16 mouse cellular contexts compared by ENCODE assay signal in genomic region chr4:82234443-82234842, GRCm38 (mm10).
A peak's percentile ranks its signal among the peaks of the same experiment; 100 is the strongest.
DNase-seq lines count a peak whose midpoint lies in the region; ATAC-seq and TF ChIP-seq lines count a peak whose summit lies in the region.
"Had no signal": no experiment of that assay in that cellular context is flagged by ENCODE, and none has a peak within 500 bp of the region (broad histone marks: within the 10 kb centered on the region; RNA-seq: fewer than 3 reads in every experiment).

No protein-coding gene starts in this region.

- H3K4me1 ChIP-seq in hindbrain, postnatal 0 days (ENCODE audit: insufficient read depth, low read length), result no peaks in the 10 kb centered on the region
- H3K4me1 ChIP-seq: limb, embryonic 13.5 days; midbrain, embryonic 12.5 days had no signal

- 88% methylated on average over 5 of the region's 5 CpGs for WGBS in hindbrain, postnatal 0 days

- H3K27ac ChIP-seq in hindbrain, postnatal 0 days, result no peak overlapping the region
- H3K27ac ChIP-seq: limb, embryonic 13.5 days; midbrain, embryonic 12.5 days had no signal

- H3K4me3 ChIP-seq in hindbrain, postnatal 0 days (ENCODE audit: low read length), result no peak overlapping the region
- H3K4me3 ChIP-seq: limb, embryonic 13.5 days; midbrain, embryonic 12.5 days had no signal

- TF ChIP-seq CTCF in hindbrain, postnatal 0 days (IDR thresholded peaks at IDR 0.05; ENCODE audit: low read depth), result no peak

- no peaks in the 10 kb centered on the region for H3K36me3 ChIP-seq in hindbrain, postnatal 0 days (ENCODE audit: insufficient read depth, low read length)
- H3K36me3 ChIP-seq: limb, embryonic 13.5 days; midbrain, embryonic 12.5 days had no signal

- 0 out of 2 replicates have a peak, but pooled peaks cover 6% of the 10 kb centered on the region for H3K9me3 ChIP-seq in hindbrain, postnatal 0 days (ENCODE audit: low read length)

- DNase-seq in frontal cortex, adult 2 months (ENCODE audit: extremely low spot score in 1 of 2, low spot score in 1 of 2), result peak; percentile 60 to 66
- no peak for DNase-seq in frontal cortex, postnatal 25 days (ENCODE audit: low spot score in 2 of 2)
- DNase-seq in layer of hippocampus, adult 9-11 months, result peak; percentile 42
- no peak for DNase-seq in layer of hippocampus, postnatal 10 days (ENCODE audit: low spot score in 2 of 2)
- DNase-seq in frontal cortex, postnatal 14 days (ENCODE audit: low spot score in 2 of 2), result peak; percentile 5
- peak; percentile 5 to 23 for DNase-seq in lung, postnatal 4 days
- DNase-seq in hindbrain, postnatal 0 days (ENCODE audit: low spot score), result no peak
- no peak for DNase-seq in kidney, postnatal 25 days
- DNase-seq: cerebellum, adult 18-20 months; embryo, embryonic 11 days; gastrocnemius, postnatal 10 days; kidney, postnatal 36 days; liver, postnatal 0 days had no signal

- ATAC-seq in hindbrain, postnatal 0 days, result no peak
- ATAC-seq: intestine, embryonic 16.5 days; liver, postnatal 0 days had no signal

- H3K27me3 ChIP-seq in hindbrain, postnatal 0 days (ENCODE audit: insufficient read depth, low read length), result no peaks in the 10 kb centered on the region
- H3K27me3 ChIP-seq: limb, embryonic 13.5 days; midbrain, embryonic 12.5 days had no signal

- no peak overlapping the region for H3K9ac ChIP-seq in hindbrain, postnatal 0 days (replicated peaks; ENCODE audit: low read length)
- H3K9ac ChIP-seq: limb, embryonic 13.5 days; liver, postnatal 0 days; midbrain, embryonic 12.5 days had no signal

- no peak overlapping the region for H3K4me2 ChIP-seq in hindbrain, postnatal 0 days (ENCODE audit: low read depth, low read length)
- H3K4me2 ChIP-seq: limb, embryonic 13.5 days; midbrain, embryonic 12.5 days had no signal

Comparison
In these comparisons a context has a peak if more than half of its experiments do, and no peak if none do; other contexts are left out.
1. DNase-seq: peak in frontal cortex, adult 2 months (2 of 2), layer of hippocampus, adult 9-11 months (single experiment), frontal cortex, postnatal 14 days (2 of 2) and lung, postnatal 4 days (2 of 2); none in frontal cortex, postnatal 25 days (0 of 2), layer of hippocampus, postnatal 10 days (0 of 2), hindbrain, postnatal 0 days (single experiment) and kidney, postnatal 25 days (0 of 2).